Mouse (Mus musculus) hindbrain, embryonic 12.5 days (tissue): ENCODE results near the gene Nrg3. TPM values are rescaled to one million over a fixed set of nuclear protein-coding genes. Genes with fewer than 3 reads are reported as not detected.
"Not testable (repeated sequence)": the region's sequence is repeated elsewhere in the genome, so short reads cannot be mapped to it uniquely, and the experiment has no call there.

ENCODE experiments used
- ATAC-seq: fragments of 200-750 bp; cut with Nextera tagmentation; 2 replicates; pipeline ENCODE4 v1.8.0; 2017; ENCODE audit warnings: moderate TSS enrichment; ENCODE audit not compliant: low FRiP score
- H3K27ac ChIP-seq: fragments of 300-500 bp; sonication (generic); 2 replicates; pipeline ENCODE4 v1.5.1; 2016; ENCODE audit warnings: mild to moderate bottlenecking
- H3K27me3 ChIP-seq: fragments of 300-500 bp; sonication (generic); 2 replicates; pipeline ENCODE4 v1.6.1; 2016; ENCODE audit warnings: mild to moderate bottlenecking
- H3K36me3 ChIP-seq: fragments of 300-500 bp; sonication (generic); 2 replicates; pipeline ENCODE4 v1.6.1; 2016; ENCODE audit warnings: mild to moderate bottlenecking
- H3K4me1 ChIP-seq: fragments of 300-500 bp; sonication (generic); 2 replicates; pipeline ENCODE4 v1.6.1; 2016
- H3K4me2 ChIP-seq: fragments of 300-500 bp; sonication (generic); replicated peaks from 2 replicates; pipeline ENCODE4 v1.6.1; 2016; ENCODE audit warnings: mild to moderate bottlenecking
- H3K4me3 ChIP-seq: fragments of 300-500 bp; sonication (generic); 2 replicates; pipeline ENCODE4 v1.5.1; 2016; ENCODE audit warnings: mild to moderate bottlenecking
- H3K9ac ChIP-seq: fragments of 300-500 bp; sonication (generic); 2 replicates; pipeline ENCODE4 v1.6.1; 2016; ENCODE audit warnings: mild to moderate bottlenecking, moderate library complexity
- H3K9me3 ChIP-seq: fragments of 300-500 bp; sonication (generic); replicated peaks from 2 replicates; pipeline ENCODE4 v1.6.1; 2016; ENCODE audit warnings: mild to moderate bottlenecking
- WGBS: fragments of 180-500 bp; shearing (Covaris S2); methylation state at CpG from one replicate; pipeline ENCODE4 v1.1.7; 2016; 5-methylcytosine and 5-hydroxymethylcytosine counted together
- polyA plus RNA-seq: library from polyadenylated mRNA; unstranded; fragments of >200 nt; fragmentation: Nextera tagmentation; extraction: Ambion mirVana; gene quantifications from 2 replicates; pipeline ENCODE4 v1.2.1, GENCODE M21; 2016

Nrg3 gene
- polyA plus RNA-seq, 1 experiment from 2014 or later: 4.6 TPM

- no peak overlapping the region for H3K4me3 ChIP-seq
- H3K27ac ChIP-seq: no peak overlapping the region
- no peak for ATAC-seq
- WGBS: 38% methylated on average over 1 of the region's 1 CpGs
- H3K4me2 ChIP-seq: no peak overlapping the region
- no peaks in the 10 kb centered on the region for H3K36me3 ChIP-seq
- H3K9me3 ChIP-seq: no peaks in the 10 kb centered on the region
- H3K4me1 ChIP-seq: no peaks in the 10 kb centered on the region
- H3K9ac ChIP-seq: no peak overlapping the region
- H3K27me3 ChIP-seq: no peaks in the 10 kb centered on the region
Observed at GRCm38 (mm10) chr14:39155462-39155861, 317.4 kb downstream of the Nrg3 start.

- no peak for ATAC-seq
- no peaks in the 10 kb centered on the region for H3K27me3 ChIP-seq
- H3K9me3 ChIP-seq: no peaks in the 10 kb centered on the region
- H3K27ac ChIP-seq: no peak overlapping the region
- no peak overlapping the region for H3K4me2 ChIP-seq
- H3K4me1 ChIP-seq: no peaks in the 10 kb centered on the region
- no peak overlapping the region for H3K9ac ChIP-seq
- WGBS: 88% methylated on average over 2 of the region's 2 CpGs
- H3K4me3 ChIP-seq: no peak overlapping the region
- no peaks in the 10 kb centered on the region for H3K36me3 ChIP-seq
Observed at GRCm38 (mm10) chr14:39129766-39130165, 343.1 kb downstream of the Nrg3 start.

- WGBS: 71% methylated on average over 3 of the region's 3 CpGs
- H3K4me2 ChIP-seq: no peak overlapping the region
- H3K4me3 ChIP-seq: no peak overlapping the region
- H3K36me3 ChIP-seq: no peaks in the 10 kb centered on the region
- H3K4me1 ChIP-seq: no peaks in the 10 kb centered on the region; the same call in 1 of the 2 replicates
- H3K9ac ChIP-seq: no peak overlapping the region
- no peak for ATAC-seq
- no peaks in the 10 kb centered on the region for H3K27me3 ChIP-seq
- H3K9me3 ChIP-seq: no peaks in the 10 kb centered on the region
- H3K27ac ChIP-seq: no peak overlapping the region
Observed at GRCm38 (mm10) chr14:39117977-39118376, 354.9 kb downstream of the Nrg3 start.

GRCm38 (mm10) chr14:39116522-39117231, 356.2 kb downstream of the Nrg3 start:
- not testable (repeated sequence) for H3K36me3 ChIP-seq, H3K4me2 ChIP-seq, H3K9ac ChIP-seq, ATAC-seq, H3K9me3 ChIP-seq, H3K4me1 ChIP-seq, H3K27ac ChIP-seq, H3K4me3 ChIP-seq, H3K27me3 ChIP-seq
- WGBS: 85% methylated on average over 3 of the region's 3 CpGs

- H3K9ac ChIP-seq: no peak overlapping the region
- no peak overlapping the region for H3K4me3 ChIP-seq
- H3K4me1 ChIP-seq: peaks cover 3% of the 10 kb centered on the region; the same call in 1 of the 2 replicates
- H3K27ac ChIP-seq: no peak overlapping the region
- ATAC-seq: no peak
- H3K9me3 ChIP-seq: no peaks in the 10 kb centered on the region
- no peaks in the 10 kb centered on the region for H3K27me3 ChIP-seq
- no peaks in the 10 kb centered on the region for H3K36me3 ChIP-seq
- WGBS: 77% methylated on average over 3 of the region's 3 CpGs
- no peak overlapping the region for H3K4me2 ChIP-seq
Observed at GRCm38 (mm10) chr14:39109566-39109965, 363.3 kb downstream of the Nrg3 start.

GRCm38 (mm10) chr14:39106776-39107175, 366.1 kb downstream of the Nrg3 start:
- 90% methylated on average over 3 of the region's 3 CpGs for WGBS
- Histone ChIP-seq H3K4me2 (no peak overlapping the region), H3K27me3 (no peaks in the 10 kb centered on the region), H3K27ac (no peak overlapping the region), H3K9ac (no peak overlapping the region), H3K4me1 (no peaks in the 10 kb centered on the region), H3K9me3 (no peaks in the 10 kb centered on the region), H3K36me3 (no peaks in the 10 kb centered on the region), H3K4me3 (no peak overlapping the region)
- no peak for ATAC-seq

- Histone ChIP-seq H3K27ac (no peak overlapping the region), H3K9ac (no peak overlapping the region), H3K9me3 (no peaks in the 10 kb centered on the region), H3K4me1 (no peaks in the 10 kb centered on the region), H3K36me3 (no peaks in the 10 kb centered on the region), H3K27me3 (no peaks in the 10 kb centered on the region), H3K4me2 (no peak overlapping the region), H3K4me3 (no peak overlapping the region)
- WGBS: 79% methylated on average over 1 of the region's 1 CpGs
- no peak for ATAC-seq
Observed at GRCm38 (mm10) chr14:39095219-39095618, 377.7 kb downstream of the Nrg3 start.

- H3K27ac ChIP-seq: no peak overlapping the region
- no peaks in the 10 kb centered on the region for H3K4me1 ChIP-seq
- no peak for ATAC-seq
- no peak overlapping the region for H3K4me3 ChIP-seq
- no peak overlapping the region for H3K4me2 ChIP-seq
- H3K36me3 ChIP-seq: no peaks in the 10 kb centered on the region
- H3K27me3 ChIP-seq: no peaks in the 10 kb centered on the region
- 79% methylated on average over 1 of the region's 1 CpGs for WGBS
- H3K9me3 ChIP-seq: no peaks in the 10 kb centered on the region
- H3K9ac ChIP-seq: no peak overlapping the region
Observed at GRCm38 (mm10) chr14:39079461-39079860, 393.4 kb downstream of the Nrg3 start.

- Histone ChIP-seq H3K36me3 (no peaks in the 10 kb centered on the region), H3K27me3 (no peaks in the 10 kb centered on the region), H3K9ac (no peak overlapping the region), H3K4me2 (no peak overlapping the region), H3K9me3 (no peaks in the 10 kb centered on the region), H3K27ac (no peak overlapping the region), H3K4me1 (no peaks in the 10 kb centered on the region), H3K4me3 (no peak overlapping the region)
- WGBS: 86% methylated on average over 2 of the region's 2 CpGs
- no peak for ATAC-seq
Observed at GRCm38 (mm10) chr14:39051542-39051941, 421.3 kb downstream of the Nrg3 start.

GRCm38 (mm10) chr14:39049021-39049420, 423.9 kb downstream of the Nrg3 start:
- H3K27ac ChIP-seq: no peak overlapping the region
- no peak for ATAC-seq
- H3K4me2 ChIP-seq: no peak overlapping the region
- H3K9me3 ChIP-seq: no peaks in the 10 kb centered on the region
- H3K27me3 ChIP-seq: no peaks in the 10 kb centered on the region
- H3K9ac ChIP-seq: no peak overlapping the region
- no peak overlapping the region for H3K4me3 ChIP-seq
- no peaks in the 10 kb centered on the region for H3K36me3 ChIP-seq
- H3K4me1 ChIP-seq: no peaks in the 10 kb centered on the region
- WGBS: 63% methylated on average over 2 of the region's 2 CpGs

GRCm38 (mm10) chr14:39044290-39044689, 428.6 kb downstream of the Nrg3 start:
- WGBS: 85% methylated on average over 1 of the region's 1 CpGs

GRCm38 (mm10) chr14:39043793-39044192, 429.1 kb downstream of the Nrg3 start:
- Histone ChIP-seq H3K9me3 (no peaks in the 10 kb centered on the region), H3K4me3 (no peak overlapping the region), H3K9ac (no peak overlapping the region), H3K27me3 (no peaks in the 10 kb centered on the region), H3K4me1 (no peaks in the 10 kb centered on the region), H3K4me2 (no peak overlapping the region), H3K27ac (no peak overlapping the region), H3K36me3 (no peaks in the 10 kb centered on the region)
- 78% methylated on average over 3 of the region's 3 CpGs for WGBS
- no peak for ATAC-seq

More at GRCm38 (mm10) chr14:39044290-39044689, 428.6 kb downstream of the Nrg3 start:
- Histone ChIP-seq H3K9ac (no peak overlapping the region), H3K27ac (no peak overlapping the region), H3K27me3 (no peaks in the 10 kb centered on the region), H3K9me3 (no peaks in the 10 kb centered on the region), H3K4me3 (no peak overlapping the region), H3K36me3 (no peaks in the 10 kb centered on the region), H3K4me2 (no peak overlapping the region), H3K4me1 (no peaks in the 10 kb centered on the region)
- ATAC-seq: no peak

GRCm38 (mm10) chr14:39043384-39043783, 429.5 kb downstream of the Nrg3 start:
- H3K27me3 ChIP-seq: no peaks in the 10 kb centered on the region
- 71% methylated on average over 5 of the region's 5 CpGs for WGBS
- H3K9me3 ChIP-seq: no peaks in the 10 kb centered on the region
- no peak overlapping the region for H3K4me2 ChIP-seq
- ATAC-seq: no peak
- H3K4me3 ChIP-seq: no peak overlapping the region
- no peaks in the 10 kb centered on the region for H3K4me1 ChIP-seq
- no peaks in the 10 kb centered on the region for H3K36me3 ChIP-seq
- no peak overlapping the region for H3K9ac ChIP-seq
- no peak overlapping the region for H3K27ac ChIP-seq
